Mouse (Mus musculus) ES-Bruce4 (cell line): ENCODE measurements at regions not wholly inside any gene's neighbourhood (a gene's known extent, or its start where the extent isn't known, plus 50 kb on each side); places are given as distances from the start of the nearest gene placed in this dataset.

Experiments
- H3K27ac ChIP-seq: 2 replicates; pipeline ENCODE4 v1.5.1; 2012; ENCODE audit warnings: low read length, inconsistent platforms; ENCODE audit not compliant: insufficient read depth
- H3K27me3 ChIP-seq: 2 replicates; pipeline ENCODE4 v1.6.1; 2012; ENCODE audit warnings: mild to moderate bottlenecking, low read length, inconsistent platforms; ENCODE audit not compliant: control insufficient read depth, poor library complexity, insufficient read depth, severe bottlenecking
- H3K36me3 ChIP-seq: 2 replicates; pipeline ENCODE4 v1.6.1; 2012; ENCODE audit warnings: inconsistent platforms, mild to moderate bottlenecking, low read length, moderate library complexity; ENCODE audit not compliant: control insufficient read depth, poor library complexity, insufficient read depth, severe bottlenecking
- H3K4me1 ChIP-seq: one replicate; pipeline ENCODE4 v1.8.1; 2011; ENCODE audit warnings: low read length; ENCODE audit not compliant: control insufficient read depth, insufficient read depth
- H3K4me3 ChIP-seq: 2 replicates; pipeline ENCODE4 v1.5.1; 2011; ENCODE audit warnings: low read depth, mild to moderate bottlenecking, low read length
- H3K9ac ChIP-seq: 2 replicates; pipeline ENCODE4 v1.6.1; 2012; ENCODE audit warnings: low read depth, mild to moderate bottlenecking, inconsistent platforms; ENCODE audit not compliant: poor library complexity, severe bottlenecking
- H3K9me3 ChIP-seq: replicated peaks from 2 replicates; pipeline ENCODE4 v1.6.1; 2012; ENCODE audit warnings: mild to moderate bottlenecking, low read length, inconsistent platforms; ENCODE audit not compliant: control insufficient read depth, poor library complexity, insufficient read depth, severe bottlenecking
- CTCF ChIP-seq: IDR thresholded peaks from one replicate; pipeline ENCODE4 v1.8.1; 2011; ENCODE audit warnings: low read depth, low read length
- EP300 ChIP-seq: IDR thresholded peaks from 2 replicates; pipeline ENCODE4 v1.6.1; 2011; ENCODE audit warnings: low read depth, low read length; ENCODE audit not compliant: insufficient read depth
- POLR2A ChIP-seq: IDR thresholded peaks from one replicate; pipeline ENCODE4 v1.8.1; 2011; ENCODE audit warnings: low read length; ENCODE audit not compliant: insufficient read depth

GRCm38 (mm10) chr9:85546226-85546625 lies 202.9 kb downstream of the Ibtk start:
- TF ChIP-seq CTCF (no peak), POLR2A (no peak), EP300 (no peak)
- H3K4me1 ChIP-seq: no peaks in the 10 kb centered on the region
- H3K9me3 ChIP-seq: no peaks in the 10 kb centered on the region
- H3K27ac ChIP-seq: no peak overlapping the region
- no peak overlapping the region for H3K9ac ChIP-seq
- no peak overlapping the region for H3K4me3 ChIP-seq
- H3K27me3 ChIP-seq: no peaks in the 10 kb centered on the region
- H3K36me3 ChIP-seq: no peaks in the 10 kb centered on the region

- Histone ChIP-seq H3K36me3 (no peaks in the 10 kb centered on the region), H3K9ac (no peak overlapping the region), H3K4me3 (no peak overlapping the region), H3K9me3 (no peaks in the 10 kb centered on the region), H3K4me1 (no peaks in the 10 kb centered on the region), H3K27me3 (no peaks in the 10 kb centered on the region), H3K27ac (no peak overlapping the region)
- TF ChIP-seq EP300 (no peak), POLR2A (no peak), CTCF (no peak)
Observed at GRCm38 (mm10) chr9:85545566-85545965, 203.6 kb downstream of the Ibtk start.

GRCm38 (mm10) chr9:85538557-85538956 lies 210.6 kb downstream of the Ibtk start:
- H3K9me3 ChIP-seq: no peaks in the 10 kb centered on the region
- no peak overlapping the region for H3K9ac ChIP-seq
- H3K27me3 ChIP-seq: no peaks in the 10 kb centered on the region
- no peak overlapping the region for H3K27ac ChIP-seq
- H3K4me1 ChIP-seq: no peaks in the 10 kb centered on the region
- H3K4me3 ChIP-seq: no peak overlapping the region
- H3K36me3 ChIP-seq: no peaks in the 10 kb centered on the region
- TF ChIP-seq CTCF (no peak), EP300 (no peak), POLR2A (no peak)

GRCm38 (mm10) chr9:85528421-85528820 lies 201.3 kb upstream of the Tent5a start:
- Histone ChIP-seq H3K27me3 (no peaks in the 10 kb centered on the region), H3K27ac (no peak overlapping the region)

GRCm38 (mm10) chr9:85524733-85525132 lies 197.6 kb upstream of the Tent5a start:
- Histone ChIP-seq H3K4me1 (no peaks in the 10 kb centered on the region), H3K4me3 (no peak overlapping the region), H3K36me3 (no peaks in the 10 kb centered on the region), H3K9ac (no peak overlapping the region), H3K9me3 (no peaks in the 10 kb centered on the region), H3K27ac (no peak overlapping the region), H3K27me3 (no peaks in the 10 kb centered on the region)
- TF ChIP-seq POLR2A (no peak), CTCF (no peak), EP300 (no peak)

More at GRCm38 (mm10) chr9:85528421-85528820, 201.3 kb upstream of the Tent5a start:
- H3K4me3 ChIP-seq: no peak overlapping the region
- TF ChIP-seq CTCF: no peak
- TF ChIP-seq EP300: no peak
- no peak for TF ChIP-seq POLR2A
- no peak overlapping the region for H3K9ac ChIP-seq
- no peaks in the 10 kb centered on the region for H3K4me1 ChIP-seq
- H3K36me3 ChIP-seq: no peaks in the 10 kb centered on the region
- no peaks in the 10 kb centered on the region for H3K9me3 ChIP-seq

- H3K4me3 ChIP-seq: no peak overlapping the region
Observed at GRCm38 (mm10) chr9:85521342-85521741, 194.2 kb upstream of the Tent5a start.

More at GRCm38 (mm10) chr9:85521342-85521741, 194.2 kb upstream of the Tent5a start:
- Histone ChIP-seq H3K9me3 (no peaks in the 10 kb centered on the region), H3K36me3 (no peaks in the 10 kb centered on the region), H3K27ac (no peak overlapping the region), H3K4me1 (no peaks in the 10 kb centered on the region), H3K27me3 (no peaks in the 10 kb centered on the region), H3K9ac (no peak overlapping the region)
- TF ChIP-seq EP300 (no peak), POLR2A (no peak), CTCF (no peak)
